Mouse (Mus musculus): Measurements from ENCODE around the gene Mgll. TPM values are rescaled to one million over a fixed set of nuclear protein-coding genes. Genes with fewer than 3 reads are reported as not detected.
A peak's percentile ranks its signal among the peaks of the same experiment; 100 is the strongest.

Gene Mgll
- polyA plus RNA-seq, 1 experiment from 2014 or later = 8.0 TPM

DNA sequence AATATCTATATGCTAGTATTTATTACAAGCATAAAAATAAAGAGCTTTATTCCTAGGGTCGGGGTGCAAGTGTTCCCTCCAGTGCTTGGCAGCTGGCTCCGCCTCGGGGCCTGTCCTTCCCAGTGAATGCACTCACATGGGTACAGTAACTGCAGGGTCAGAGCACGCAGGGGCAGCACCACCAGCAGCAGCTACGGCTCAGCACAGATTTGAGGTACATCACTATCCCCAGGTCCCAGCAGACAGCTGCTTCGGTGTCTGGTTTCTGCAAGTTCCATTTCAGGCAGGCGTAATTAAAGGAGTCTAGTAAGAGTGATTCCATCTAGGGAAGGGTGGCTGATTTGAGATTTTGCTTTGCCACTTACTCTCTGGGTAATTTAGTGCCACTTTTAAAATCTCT, 134.1 kb downstream of the Mgll start:
- 58% methylated on average over 7 of the region's 7 CpGs for WGBS

DNA sequence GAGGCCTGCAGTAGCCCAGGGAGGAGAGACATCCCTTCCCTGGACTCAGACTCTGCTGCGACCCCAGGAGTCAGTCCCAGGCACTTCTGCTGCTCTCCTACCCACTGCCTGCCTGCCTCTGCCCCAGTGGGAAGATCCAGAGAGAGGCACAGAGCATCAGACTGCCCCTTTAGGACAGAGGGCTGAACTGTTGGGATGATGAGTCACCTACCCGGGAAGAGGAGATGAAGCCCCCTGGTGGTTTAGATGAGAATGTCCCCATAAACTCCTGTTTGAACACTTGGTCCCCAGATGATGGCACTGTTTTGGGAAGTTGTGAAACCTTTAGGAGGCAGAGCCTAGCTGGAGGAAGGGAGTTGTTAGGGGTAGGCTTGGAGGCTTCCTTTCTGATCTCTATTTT, 136.7 kb downstream of the Mgll start:
- ATAC-seq (ENCODE audit: insufficient number of reproducible peaks, insufficient read depth, low FRiP score, low TSS enrichment, low read depth) = no peak
- 24% methylated on average over 2 of the region's 2 CpGs for WGBS
- Histone ChIP-seq H3K4me1 (replicated peaks) (no peaks in the 10 kb centered on the region), H3K9me3 (no peaks in the 10 kb centered on the region; the same call in 1 of the 2 replicates), H3K27ac (no peak overlapping the region), H3K36me3 (peaks cover 49% of the 10 kb centered on the region), H3K9ac (replicated peaks) (no peak overlapping the region), H3K4me3 (replicated peaks) (no peak overlapping the region), H3K27me3 (no peaks in the 10 kb centered on the region), H3K4me2 (no peak overlapping the region)

More for the DNA sequence above, 134.1 kb downstream of the Mgll start:
- Histone ChIP-seq H3K9ac (replicated peaks) (no peak overlapping the region), H3K36me3 (peaks cover 35% of the 10 kb centered on the region), H3K27me3 (no peaks in the 10 kb centered on the region), H3K9me3 (no peaks in the 10 kb centered on the region; the same call in 1 of the 2 replicates), H3K27ac (no peak overlapping the region), H3K4me3 (replicated peaks) (no peak overlapping the region), H3K4me2 (no peak overlapping the region), H3K4me1 (replicated peaks) (no peaks in the 10 kb centered on the region)
- ATAC-seq (ENCODE audit: insufficient number of reproducible peaks, insufficient read depth, low FRiP score, low TSS enrichment, low read depth) = no peak

DNA sequence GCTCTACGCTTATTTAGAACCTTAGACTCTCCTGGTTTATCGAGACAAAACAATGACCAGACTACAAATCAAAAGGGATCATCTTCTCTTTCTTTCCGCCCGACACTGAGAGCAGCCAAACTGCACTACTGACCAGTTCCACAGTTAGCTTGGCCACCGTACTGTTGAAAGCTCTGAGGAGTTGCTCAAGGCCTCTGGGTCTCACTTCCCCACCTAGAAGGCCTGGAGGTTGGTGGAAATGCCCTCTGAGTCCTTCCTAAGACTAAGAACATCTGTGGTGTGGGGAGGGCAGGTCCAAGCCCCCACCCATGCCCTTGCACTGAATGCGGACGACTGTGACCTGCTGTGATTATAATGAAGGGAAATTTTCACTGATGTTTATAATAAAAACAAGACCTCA, 141.5 kb downstream of the Mgll start:
- WGBS = 84% methylated on average over 7 of the region's 7 CpGs

DNA sequence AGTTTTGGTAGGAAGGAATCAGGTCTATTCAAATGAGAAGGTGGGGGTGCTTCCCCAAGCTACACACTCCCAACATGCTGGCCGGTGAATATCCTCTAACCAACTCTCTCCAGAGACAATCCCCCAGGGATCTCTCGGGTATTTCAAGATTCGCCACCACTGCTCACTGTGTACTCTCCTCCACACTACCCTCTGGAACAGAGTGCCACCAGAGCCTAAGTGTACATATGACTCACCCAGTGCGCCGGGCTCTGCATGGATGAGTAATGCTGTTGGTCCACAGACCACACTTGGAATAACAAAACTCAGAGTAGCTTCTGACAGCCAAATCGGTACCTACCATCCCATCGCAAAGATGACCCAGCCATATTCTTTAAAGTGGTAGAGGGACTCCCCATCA, 145.2 kb downstream of the Mgll start:
- 89% methylated on average over 7 of the region's 7 CpGs for WGBS
- Histone ChIP-seq H3K4me2 (no peak overlapping the region), H3K27me3 (peaks cover 14% of the 10 kb centered on the region), H3K9ac (replicated peaks) (no peak overlapping the region), H3K27ac (no peak overlapping the region), H3K4me1 (replicated peaks) (peaks cover 24% of the 10 kb centered on the region), H3K4me3 (replicated peaks) (no peak overlapping the region), H3K9me3 (no peaks in the 10 kb centered on the region), H3K36me3 (peaks cover 7% of the 10 kb centered on the region)
- ATAC-seq (ENCODE audit: insufficient number of reproducible peaks, insufficient read depth, low FRiP score, low TSS enrichment, low read depth) = no peak

More for the DNA sequence above, 141.5 kb downstream of the Mgll start:
- H3K27ac ChIP-seq = no peak overlapping the region
- peaks cover 39% of the 10 kb centered on the region for H3K36me3 ChIP-seq
- no peaks in the 10 kb centered on the region; the same call in 1 of the 2 replicates for H3K9me3 ChIP-seq
- H3K4me3 ChIP-seq (replicated peaks) = no peak overlapping the region
- H3K4me1 ChIP-seq (replicated peaks) = no peaks in the 10 kb centered on the region
- H3K9ac ChIP-seq (replicated peaks) = no peak overlapping the region
- no peak overlapping the region for H3K4me2 ChIP-seq
- no peaks in the 10 kb centered on the region for H3K27me3 ChIP-seq
- ATAC-seq (ENCODE audit: insufficient number of reproducible peaks, insufficient read depth, low FRiP score, low TSS enrichment, low read depth) = no peak

DNA sequence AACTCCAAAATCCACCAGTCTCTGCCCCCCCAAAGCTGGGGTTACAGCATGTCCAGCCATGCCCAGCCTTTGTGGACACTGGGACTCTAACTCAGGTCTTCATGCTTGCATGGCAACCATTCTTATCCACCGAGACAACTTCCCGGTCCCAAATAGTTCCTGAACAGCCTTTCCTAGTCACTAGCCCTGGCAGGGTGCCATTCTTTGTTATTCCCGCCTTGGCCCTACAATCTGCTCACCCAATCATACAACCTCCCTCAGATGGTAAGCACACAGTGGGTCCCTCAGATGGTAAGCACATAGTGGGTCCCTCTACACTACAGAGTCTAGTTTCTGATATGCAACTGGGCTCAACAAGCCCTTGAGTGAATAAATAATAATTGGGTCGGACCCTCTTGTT, 146.4 kb downstream of the Mgll start:
- Histone ChIP-seq H3K4me2 (no peak overlapping the region), H3K4me1 (replicated peaks) (peaks cover 26% of the 10 kb centered on the region), H3K9me3 (no peaks in the 10 kb centered on the region), H3K36me3 (no peaks in the 10 kb centered on the region), H3K4me3 (replicated peaks) (no peak overlapping the region), H3K9ac (replicated peaks) (no peak overlapping the region), H3K27ac (no peak overlapping the region), H3K27me3 (peaks cover 14% of the 10 kb centered on the region)
- no peak for ATAC-seq (ENCODE audit: insufficient number of reproducible peaks, insufficient read depth, low FRiP score, low TSS enrichment, low read depth)
- WGBS = 74% methylated on average over 4 of the region's 4 CpGs

DNA sequence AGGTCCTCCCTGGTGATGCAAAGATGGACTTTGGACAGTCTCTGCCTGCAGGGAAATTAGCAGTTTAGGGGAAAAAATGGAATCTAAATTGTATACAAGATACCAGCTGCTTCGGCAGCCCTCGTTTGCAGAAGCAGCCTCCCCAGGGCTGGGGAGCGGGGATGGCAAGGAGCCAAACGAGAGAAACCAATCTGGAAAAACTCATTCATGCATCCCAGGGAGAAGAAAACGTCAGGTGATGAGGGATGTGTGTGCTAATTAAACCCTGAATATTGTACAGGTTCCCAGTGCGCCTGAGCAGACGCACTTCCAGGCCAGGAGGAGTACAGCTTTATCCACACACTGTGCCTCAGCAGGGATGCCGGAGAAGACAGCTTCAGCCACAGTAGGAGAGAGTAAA, 147.3 kb downstream of the Mgll start:
- H3K27me3 ChIP-seq = peaks cover 14% of the 10 kb centered on the region
- H3K4me3 ChIP-seq (replicated peaks) = no peak overlapping the region
- 51% methylated on average over 8 of the region's 8 CpGs for WGBS
- H3K4me1 ChIP-seq (replicated peaks) = peaks cover 26% of the 10 kb centered on the region
- no peaks in the 10 kb centered on the region for H3K9me3 ChIP-seq
- H3K27ac ChIP-seq = no peak overlapping the region
- H3K9ac ChIP-seq (replicated peaks) = no peak overlapping the region
- H3K36me3 ChIP-seq = no peaks in the 10 kb centered on the region
- ATAC-seq (ENCODE audit: insufficient number of reproducible peaks, insufficient read depth, low FRiP score, low TSS enrichment, low read depth) = no peak
- no peak overlapping the region for H3K4me2 ChIP-seq

DNA sequence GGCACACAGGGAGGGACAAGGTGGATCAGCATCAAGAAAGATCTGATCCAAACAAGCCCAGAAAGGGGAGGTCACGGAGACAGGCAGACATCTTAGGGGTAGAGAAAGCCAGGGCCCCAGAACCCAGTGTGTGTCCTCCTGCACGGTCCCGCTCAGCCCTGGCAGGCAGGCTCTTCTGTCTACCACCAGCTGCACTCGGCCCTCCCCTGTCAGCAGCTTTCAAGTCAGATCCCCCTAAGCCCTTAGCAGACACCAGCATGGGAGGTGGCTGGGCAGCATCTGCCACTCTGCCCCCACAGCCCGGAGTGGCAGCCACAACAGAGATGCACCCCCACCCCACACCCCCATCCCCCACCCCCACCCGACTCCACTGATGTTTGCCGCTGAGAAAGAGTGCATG, 148.6 kb downstream of the Mgll start:
- no peaks in the 10 kb centered on the region for H3K36me3 ChIP-seq
- H3K27me3 ChIP-seq = peaks cover 14% of the 10 kb centered on the region
- no peak overlapping the region for H3K9ac ChIP-seq (replicated peaks)
- H3K27ac ChIP-seq = no peak overlapping the region
- ATAC-seq (ENCODE audit: insufficient number of reproducible peaks, insufficient read depth, low FRiP score, low TSS enrichment, low read depth) = no peak
- H3K4me1 ChIP-seq (replicated peaks) = peaks cover 26% of the 10 kb centered on the region
- peak overlapping the region; percentile 96 for H3K4me2 ChIP-seq
- no peaks in the 10 kb centered on the region for H3K9me3 ChIP-seq
- H3K4me3 ChIP-seq (replicated peaks) = no peak overlapping the region
- WGBS = 41% methylated on average over 7 of the region's 7 CpGs

DNA sequence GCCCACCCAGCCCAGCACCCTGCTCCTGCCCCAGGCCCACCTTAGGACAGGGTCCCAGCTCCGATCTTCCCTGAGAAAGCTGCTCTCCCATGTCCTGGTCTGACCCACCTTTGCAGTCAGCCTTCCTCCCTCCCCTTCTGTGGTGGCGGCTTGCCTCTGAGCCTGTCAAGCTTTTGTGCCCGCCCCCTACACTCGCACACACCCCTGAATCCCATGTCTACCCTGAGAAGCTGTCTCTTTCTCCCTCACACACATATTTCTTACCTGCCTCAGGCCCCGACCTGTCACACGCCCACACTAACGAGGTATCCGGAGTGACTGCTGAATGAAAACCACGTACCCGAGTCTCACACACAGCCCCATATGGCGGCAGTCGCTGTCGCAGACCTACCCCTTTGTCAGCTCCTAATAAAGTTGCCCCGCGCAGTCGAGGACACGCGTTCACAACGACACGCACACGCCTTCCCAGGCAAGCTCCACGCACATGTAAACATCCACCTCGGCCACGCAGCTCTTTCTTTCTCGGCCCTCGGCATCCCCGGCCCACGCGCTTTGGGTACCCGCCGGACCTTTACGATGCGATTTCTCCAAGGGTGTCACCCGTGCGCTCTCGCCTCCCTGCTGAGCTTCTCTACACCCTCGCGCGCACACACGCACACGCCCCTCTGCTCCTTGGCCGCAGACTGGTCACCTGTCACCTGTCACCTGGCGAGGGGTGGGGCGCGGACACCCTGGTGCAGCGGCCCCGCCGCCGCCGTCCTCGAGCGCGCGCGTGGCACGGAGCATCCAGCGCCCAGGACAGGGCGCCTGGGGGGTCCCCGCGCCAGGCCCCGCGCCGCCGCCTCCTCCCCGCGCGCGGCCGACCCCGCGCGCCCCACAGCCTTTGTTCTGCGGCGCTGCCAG, 150.0 kb downstream of the Mgll start:
- ATAC-seq (ENCODE audit: insufficient number of reproducible peaks, insufficient read depth, low FRiP score, low TSS enrichment, low read depth) = peak; percentile 52
- H3K36me3 ChIP-seq = no peaks in the 10 kb centered on the region
- peak overlapping the region; percentile 88 for H3K4me3 ChIP-seq (replicated peaks)
- H3K27me3 ChIP-seq = peaks cover 14% of the 10 kb centered on the region
- WGBS = 3% methylated on average over 61 of the region's 74 CpGs
- no peaks in the 10 kb centered on the region for H3K9me3 ChIP-seq
- peak overlapping the region; percentile 96 for H3K4me2 ChIP-seq
- no peak overlapping the region for H3K27ac ChIP-seq
- H3K9ac ChIP-seq (replicated peaks) = peak overlapping the region; percentile 91
- peaks cover 26% of the 10 kb centered on the region for H3K4me1 ChIP-seq (replicated peaks)

DNA sequence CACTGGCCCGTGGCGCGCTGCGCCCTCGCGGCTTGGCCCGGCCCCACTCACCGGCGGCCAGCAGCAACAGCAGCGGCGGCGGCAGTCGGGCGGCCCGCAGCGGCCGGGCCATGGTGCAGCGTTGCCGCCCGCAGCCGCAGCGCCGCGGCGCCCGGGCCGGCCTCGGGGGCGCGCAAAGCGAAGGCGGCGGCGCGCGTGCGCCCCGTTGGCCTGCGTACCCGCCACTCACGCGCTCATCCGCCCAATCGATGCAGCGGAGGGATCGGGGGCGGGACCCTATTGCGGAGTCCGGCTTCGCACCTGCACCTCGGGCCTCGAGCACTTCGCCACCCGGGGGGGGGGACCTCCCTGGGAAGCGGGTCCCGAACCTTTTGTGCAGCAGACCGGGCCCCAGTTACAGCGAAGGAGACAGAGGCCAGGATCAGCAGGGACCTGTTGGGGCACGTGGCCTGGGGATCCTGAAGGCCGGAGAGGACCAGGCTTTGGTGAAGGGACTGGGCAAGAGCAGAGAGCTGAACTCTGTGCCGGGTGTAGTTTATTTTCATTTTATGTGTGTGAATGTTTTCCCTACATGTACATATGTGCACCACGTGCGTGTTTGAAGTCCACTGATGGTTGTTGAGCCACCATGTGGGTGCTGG, 150.8 kb downstream of the Mgll start, which contains the start of gene Podxl2:
Podxl2 (minus strand) TSS at position 177 of the 641 bp plus-strand sequence.
- Histone ChIP-seq H3K9me3 (no peaks in the 10 kb centered on the region), H3K36me3 (no peaks in the 10 kb centered on the region), H3K4me3 (replicated peaks) (peak within 1 kb of the TSS; percentile 88), H3K4me2 (peak within 1 kb of the TSS; percentile 96), H3K27me3 (peaks cover 14% of the 10 kb centered on the region), H3K4me1 (replicated peaks) (peaks cover 26% of the 10 kb centered on the region), H3K9ac (replicated peaks) (peak within 1 kb of the TSS; percentile 91), H3K27ac (no peak within 1 kb of the TSS)
- ATAC-seq (ENCODE audit: insufficient number of reproducible peaks, insufficient read depth, low FRiP score, low TSS enrichment, low read depth) = peak; percentile 52
- 5% methylated on average over 62 of the region's 63 CpGs for WGBS
